Mouse (Mus musculus) hindlimb bud, embryonic 11.5 days (tissue): Measurements from ENCODE around the gene Akt2.

Experiments used
- DNase-seq: peaks from one replicate; pipeline ENCODE4 v3.0.0-alpha.2; 2012; ENCODE audit warnings: low read depth, low spot score; ENCODE audit errors: extremely low spot score

Akt2 gene

GRCm38 (mm10) chr7:27587741-27588140, 3.6 kb upstream of the Akt2 start:
- DNase-seq: no peak

DNA sequence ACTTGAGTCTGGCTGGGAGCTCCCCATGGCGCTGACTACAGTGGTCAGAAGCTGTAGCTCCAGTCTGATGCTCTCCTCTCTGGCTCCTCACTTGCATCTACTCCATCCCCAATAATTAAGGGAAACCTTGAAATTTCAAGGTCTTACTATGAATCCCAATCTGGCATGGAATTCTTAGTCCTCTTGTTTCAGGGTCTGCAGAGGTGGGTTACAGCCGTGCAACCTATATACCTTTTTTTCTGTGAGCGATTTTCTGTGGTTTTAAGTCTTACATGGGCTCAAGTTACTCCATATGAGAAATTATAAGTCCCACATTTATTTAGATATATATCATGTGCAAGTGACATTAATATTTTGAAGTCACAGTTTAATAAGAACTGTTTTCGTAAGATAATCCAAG, 1.3 kb upstream of the Akt2 start:
- DNase-seq: no peak

- no peak for DNase-seq
These were observed 662 bp upstream of the Akt2 start for GRCm38 (mm10) chr7:27590566-27591213.

DNA sequence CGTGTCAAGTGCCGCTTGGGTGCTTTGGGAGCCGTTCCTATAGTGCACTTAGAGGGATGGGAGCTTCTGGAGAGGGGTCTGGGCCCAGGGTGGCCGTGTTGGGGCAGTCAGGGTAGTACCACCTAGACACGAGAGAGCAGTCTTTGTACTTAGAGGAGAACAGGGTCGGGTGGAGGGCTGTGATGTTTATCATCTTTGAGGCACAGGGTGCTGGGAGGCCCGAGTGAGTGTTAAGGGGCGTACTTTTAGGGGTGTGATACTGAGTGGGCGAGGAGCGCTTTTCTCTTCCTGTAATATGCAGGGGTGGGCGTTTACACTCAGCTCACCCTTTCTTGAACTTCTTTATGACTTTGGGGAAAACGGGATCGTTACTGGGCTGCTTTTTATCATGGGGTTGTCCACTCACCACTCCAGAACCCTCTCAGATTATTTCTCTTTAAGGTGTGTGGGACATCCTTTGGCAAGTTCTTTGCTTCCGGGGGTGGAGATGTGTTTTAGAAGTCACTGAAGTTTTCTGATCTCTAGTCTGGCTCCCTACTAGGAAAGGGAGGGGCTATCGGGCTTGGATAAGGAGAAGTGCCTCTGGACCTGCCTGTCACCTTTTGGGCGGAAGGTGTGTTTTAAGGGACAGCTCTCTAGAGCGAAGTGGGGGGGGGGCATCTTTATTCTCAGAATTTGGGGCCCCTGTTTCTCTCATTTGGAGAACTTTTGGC, 1.0 kb downstream of the Akt2 start:
- peak; percentile 10 for DNase-seq

DNA sequence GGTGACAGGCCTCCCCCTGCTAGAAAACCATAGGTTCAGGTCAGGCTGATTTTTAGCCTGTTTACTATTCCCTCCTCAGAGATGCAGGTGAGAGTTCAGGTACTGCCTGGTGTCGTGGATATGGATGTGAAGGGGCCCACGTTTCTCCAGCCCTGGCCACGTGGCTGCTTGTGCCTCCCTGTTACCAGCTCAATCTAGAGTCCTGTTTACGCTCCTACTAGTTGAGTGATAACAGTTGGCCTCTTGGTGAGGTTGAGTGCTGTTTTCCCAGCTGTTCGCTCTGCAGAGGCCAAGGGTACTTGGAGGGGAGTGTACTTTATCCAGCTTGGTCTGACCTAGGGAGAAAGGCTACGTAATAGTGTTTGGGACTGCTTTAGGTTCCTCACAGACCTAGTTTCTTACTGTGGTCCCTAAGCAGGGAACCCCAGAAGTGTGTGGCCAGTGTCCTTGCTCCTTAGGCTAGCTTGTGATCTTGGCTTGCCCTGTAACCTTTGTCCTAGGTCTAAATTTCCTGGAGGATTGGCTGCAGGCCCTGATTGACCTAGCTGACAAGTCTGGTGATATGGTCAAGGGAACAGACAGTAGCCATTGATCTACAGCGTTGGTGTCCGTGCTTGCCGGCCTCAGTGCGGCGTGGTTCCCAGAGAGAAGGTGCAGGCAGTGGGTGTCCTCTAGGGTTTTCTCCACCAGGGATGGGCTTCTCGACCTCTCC, 1.7 kb downstream of the Akt2 start:
- no peak for DNase-seq

DNA sequence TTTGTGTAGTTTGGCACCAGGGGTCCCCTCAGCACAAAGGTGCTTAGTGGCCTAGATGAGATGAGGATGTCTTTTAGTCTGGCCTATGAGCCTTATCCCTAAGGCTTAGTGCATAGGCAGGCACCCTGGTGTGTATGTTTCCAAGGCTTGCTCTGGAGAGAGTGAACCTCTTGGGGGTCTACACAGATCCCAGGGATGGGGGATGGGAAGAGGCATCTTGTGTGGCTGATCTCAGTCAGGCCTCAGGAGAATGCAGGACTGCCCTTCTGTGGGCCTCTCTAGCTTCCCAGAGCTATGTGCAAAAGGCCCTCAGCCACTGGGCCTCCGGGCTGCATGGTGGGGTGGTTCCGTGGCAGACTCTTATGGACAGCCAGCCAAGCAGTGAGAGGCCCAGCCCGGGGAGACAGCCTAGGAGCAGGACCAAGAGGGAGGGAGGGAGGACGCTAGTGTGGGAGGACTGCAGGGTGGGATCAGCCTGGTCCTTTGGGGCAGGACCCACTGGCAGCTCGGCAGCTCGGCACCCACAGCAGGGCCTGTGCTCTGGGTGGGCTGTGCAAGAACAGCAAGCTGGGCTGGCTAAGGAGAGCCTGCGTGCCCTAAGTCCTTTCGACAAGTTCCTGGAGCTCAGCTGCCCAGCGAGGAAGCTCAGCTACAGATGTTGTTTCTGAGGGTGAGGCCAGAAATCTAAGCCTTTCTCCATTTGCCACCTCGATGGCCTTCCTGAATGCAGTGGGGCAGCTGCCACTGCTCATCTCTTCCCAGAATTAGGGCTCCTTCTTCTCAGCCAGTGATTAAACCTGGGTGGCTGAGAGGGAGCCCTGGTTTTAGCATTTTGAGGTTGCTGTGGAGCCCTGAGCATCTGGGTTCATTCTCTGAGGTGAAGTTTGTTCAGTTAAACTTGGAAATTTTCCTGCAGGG, 5.5 kb downstream of the Akt2 start:
- DNase-seq: no peak

- no peak for DNase-seq
These were observed 6.7 kb downstream of the Akt2 start for GRCm38 (mm10) chr7:27598053-27598452.

DNA sequence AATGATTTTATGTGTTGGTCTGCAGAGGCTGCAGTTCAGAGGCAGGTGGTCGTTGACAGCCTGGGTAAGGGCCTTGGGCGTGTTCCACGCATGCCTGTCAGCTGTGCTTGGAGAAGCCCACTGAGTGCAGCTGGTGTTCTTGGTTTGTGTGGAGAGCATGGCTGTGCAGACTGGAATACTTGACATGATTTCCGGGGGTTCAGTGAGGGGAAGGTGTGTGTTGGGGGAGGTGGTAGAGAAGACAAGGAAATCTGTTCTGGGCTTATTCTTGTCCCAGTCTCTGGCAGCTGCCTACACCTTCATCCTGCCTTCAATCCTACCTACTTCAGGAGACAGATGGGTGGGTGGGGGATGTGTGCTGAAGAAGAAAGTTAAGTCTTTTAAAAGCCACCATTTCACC, 10.3 kb downstream of the Akt2 start:
- DNase-seq: no peak

GRCm38 (mm10) chr7:27602161-27602560, 10.8 kb downstream of the Akt2 start:
- no peak for DNase-seq

- no peak for DNase-seq
These were observed 11.5 kb downstream of the Akt2 start for GRCm38 (mm10) chr7:27602835-27603234.

DNA sequence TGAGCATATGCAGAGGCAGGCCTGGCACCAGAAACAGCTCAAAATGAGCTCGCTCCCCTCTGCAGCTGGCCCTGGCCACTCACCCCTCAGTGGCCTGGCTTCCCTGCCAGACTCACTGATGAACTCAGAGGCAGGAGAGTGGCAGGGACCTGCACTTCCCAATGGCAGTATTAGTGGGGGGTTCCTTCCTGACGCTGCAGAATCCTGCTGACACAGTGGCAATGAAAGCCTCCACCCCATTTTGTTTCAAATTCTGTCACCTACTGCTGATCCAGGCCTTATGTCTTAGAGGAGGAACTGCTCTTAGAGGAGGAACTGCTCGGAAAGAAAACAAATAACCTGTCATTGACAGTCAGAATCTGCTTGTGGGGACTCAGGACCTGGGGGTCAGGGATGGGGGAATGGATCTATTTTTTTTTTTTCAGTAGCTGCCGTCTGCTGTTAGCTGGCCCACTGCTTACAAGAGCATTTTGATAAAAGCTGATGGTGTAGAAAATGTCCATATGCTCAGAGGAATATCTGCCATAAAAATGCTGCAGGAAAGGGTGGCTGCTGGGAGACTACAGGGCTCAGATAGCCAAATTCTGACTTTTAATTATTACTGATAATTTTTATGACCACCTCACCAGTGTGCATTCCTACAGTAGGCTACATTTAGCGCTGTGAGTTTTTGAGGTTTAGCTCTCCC, 13.5 kb downstream of the Akt2 start:
- DNase-seq: no peak

DNA sequence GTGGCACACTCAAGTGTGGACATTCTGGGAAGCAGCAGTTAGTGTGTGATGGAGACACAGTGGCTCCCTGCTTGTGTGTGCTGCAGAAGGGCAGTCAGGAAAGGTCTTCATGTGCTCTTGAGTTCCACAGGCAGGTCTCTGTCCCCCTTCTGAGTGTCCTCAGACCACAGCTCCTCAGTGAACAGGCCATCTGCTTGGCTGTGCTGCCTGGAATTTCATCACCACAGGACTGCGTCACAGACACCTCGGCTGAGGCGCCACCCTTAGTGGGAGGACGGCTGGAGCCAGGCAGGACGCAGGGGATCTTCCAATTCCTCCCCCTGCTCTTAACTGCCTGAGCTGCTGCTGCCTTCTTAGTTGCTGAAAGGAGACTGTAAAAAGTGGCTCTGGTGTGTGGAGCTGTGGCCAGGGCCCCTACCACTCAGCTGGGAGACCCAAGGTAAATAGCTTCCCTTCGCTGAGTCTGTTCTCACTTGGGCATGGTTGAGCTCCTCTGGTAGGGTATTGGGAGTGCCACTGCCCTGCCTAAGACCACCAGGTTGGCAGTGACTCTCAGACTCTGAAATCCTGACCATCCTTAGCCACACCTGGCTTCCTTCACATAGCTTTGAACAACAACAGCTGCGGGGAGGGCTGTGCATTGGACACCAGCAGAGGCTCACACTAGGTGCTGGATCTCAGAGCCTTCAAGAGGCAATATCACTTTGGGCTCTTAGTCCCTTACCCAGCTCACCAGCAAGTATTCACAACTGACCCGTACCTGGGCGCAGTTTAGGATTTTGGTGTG, 14.3 kb downstream of the Akt2 start:
- no peak for DNase-seq

GRCm38 (mm10) chr7:27606481-27607254, 15.3 kb downstream of the Akt2 start:
- DNase-seq: no peak

- DNase-seq: no peak
These were observed 16.2 kb downstream of the Akt2 start for GRCm38 (mm10) chr7:27607580-27607979.

DNA sequence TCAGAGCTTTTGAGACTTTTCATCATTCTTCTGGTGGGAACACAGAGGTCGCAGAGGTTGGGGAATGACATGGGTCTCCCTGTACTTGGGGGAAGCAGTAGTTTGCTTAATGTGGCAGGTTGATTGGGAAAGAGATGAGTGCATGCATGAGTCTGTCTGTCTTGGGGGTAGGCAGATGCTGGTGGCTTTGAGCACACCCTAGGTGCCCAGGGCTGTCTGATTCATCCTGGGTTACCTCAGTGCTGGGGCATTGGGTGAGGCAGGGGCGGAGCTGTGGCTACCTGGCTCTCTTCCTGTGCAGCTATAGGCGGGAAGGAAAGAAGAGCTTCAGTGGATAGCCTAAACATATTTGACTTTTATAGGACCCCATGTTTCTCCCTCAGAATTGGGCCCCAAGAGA, 16.8 kb downstream of the Akt2 start:
- DNase-seq: no peak

- no peak for DNase-seq
These were observed 17.9 kb downstream of the Akt2 start for GRCm38 (mm10) chr7:27609285-27609684.

GRCm38 (mm10) chr7:27609688-27610087, 18.3 kb downstream of the Akt2 start:
- no peak for DNase-seq

- no peak for DNase-seq
These were observed 19.0 kb downstream of the Akt2 start for GRCm38 (mm10) chr7:27610370-27610769.

DNA sequence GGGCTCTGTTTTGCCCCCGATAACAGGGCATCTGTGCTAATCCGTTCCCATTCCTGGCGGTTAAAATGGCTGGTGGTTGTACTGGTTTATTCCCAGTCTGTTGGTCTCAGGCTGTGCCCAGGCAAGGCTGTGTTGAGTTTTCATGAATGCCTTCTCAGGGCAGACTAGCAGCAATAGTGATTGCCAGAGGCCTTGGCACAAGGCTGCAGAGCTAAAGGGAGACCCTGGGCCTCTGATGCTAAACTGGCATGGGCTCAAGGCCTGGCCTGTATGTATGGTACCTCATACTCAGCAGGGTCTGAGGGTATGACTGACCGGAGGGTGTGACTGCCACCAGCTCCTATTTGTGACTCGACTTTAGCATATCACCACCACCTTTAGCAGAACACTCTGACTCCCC, 19.5 kb downstream of the Akt2 start:
- no peak for DNase-seq
